Mouse (Mus musculus) B cell, adult (primary cell): ENCODE results near the gene Cd4. TPM values are rescaled to one million over a fixed set of nuclear protein-coding genes. Genes with fewer than 3 reads are reported as not detected.

Source experiments
- total RNA-seq: library from RNA; stranded (reverse); gene quantifications from 4 replicates; pipeline ENCODE4 v1.2.4, GENCODE M21; 2023; ENCODE audit not compliant: inconsistent age

Gene Cd4
- 0.35 to 0.93 TPM (median 0.60 TPM) in 4 replicates for total RNA-seq

DNA sequence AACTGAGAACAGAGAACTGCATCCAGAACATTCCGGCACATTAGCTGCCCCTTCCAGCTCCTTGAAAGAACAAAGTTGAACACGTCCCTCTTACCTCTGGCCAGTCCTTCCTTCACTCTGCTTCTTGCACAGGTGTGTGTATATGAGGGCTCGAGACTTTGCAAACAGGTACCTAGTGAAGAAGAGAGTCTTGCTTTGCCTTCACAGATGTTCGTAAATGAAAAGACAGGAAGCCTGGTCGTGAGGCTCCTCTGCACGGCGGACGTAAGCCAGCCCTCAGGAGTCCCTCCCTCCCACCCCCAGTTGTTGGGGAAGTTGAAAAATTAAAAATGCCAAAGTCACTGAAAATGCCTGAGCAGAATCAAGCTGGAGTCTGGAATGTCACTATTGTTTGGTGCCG, at the start of gene Cd4:
TSS of gene Cd4 (minus strand) at position 236 of the 400 bp plus-strand sequence.

DNA sequence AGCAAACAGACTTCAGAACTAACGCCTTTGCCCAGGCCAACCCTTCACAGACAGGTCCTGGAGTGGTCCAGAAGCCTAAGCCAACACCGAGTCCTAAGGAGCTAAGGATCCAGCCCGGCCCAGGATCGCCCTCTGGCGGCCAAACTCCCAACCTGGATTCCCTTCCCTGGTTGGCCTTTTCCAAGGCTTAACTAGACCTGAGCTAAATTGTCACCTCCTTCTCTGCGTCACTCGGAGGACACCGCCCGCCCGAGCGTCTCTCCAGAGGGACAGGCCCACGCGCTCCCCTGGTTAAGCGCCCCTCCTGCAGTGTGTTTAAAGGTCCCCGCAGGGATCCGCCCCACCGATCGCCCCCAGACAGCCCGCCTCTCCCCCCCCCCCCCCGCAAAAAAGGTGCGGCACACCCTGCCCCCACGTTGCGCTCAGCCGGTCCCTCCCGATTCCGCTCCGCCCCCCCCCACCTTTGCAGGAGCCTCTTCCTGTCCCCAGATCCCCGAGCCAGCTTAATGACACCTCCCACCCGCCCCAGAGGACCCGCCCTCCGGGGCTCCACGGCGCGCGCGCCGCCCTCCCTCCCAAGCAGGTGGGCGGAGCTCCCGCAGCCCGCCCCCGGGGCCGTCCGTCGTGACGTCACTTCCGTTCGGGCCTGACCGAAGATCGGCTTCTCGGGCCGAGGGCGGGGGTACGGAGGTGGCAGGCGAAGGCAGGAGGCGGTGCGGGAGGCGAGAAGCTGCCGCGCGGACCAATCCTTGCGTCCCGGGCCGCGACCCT, 42.9 kb upstream of the Cd4 start, which contains the start of gene Mlf2:
TSS of gene Mlf2 (plus strand) at position 633 of the 771 bp plus-strand sequence.

DNA sequence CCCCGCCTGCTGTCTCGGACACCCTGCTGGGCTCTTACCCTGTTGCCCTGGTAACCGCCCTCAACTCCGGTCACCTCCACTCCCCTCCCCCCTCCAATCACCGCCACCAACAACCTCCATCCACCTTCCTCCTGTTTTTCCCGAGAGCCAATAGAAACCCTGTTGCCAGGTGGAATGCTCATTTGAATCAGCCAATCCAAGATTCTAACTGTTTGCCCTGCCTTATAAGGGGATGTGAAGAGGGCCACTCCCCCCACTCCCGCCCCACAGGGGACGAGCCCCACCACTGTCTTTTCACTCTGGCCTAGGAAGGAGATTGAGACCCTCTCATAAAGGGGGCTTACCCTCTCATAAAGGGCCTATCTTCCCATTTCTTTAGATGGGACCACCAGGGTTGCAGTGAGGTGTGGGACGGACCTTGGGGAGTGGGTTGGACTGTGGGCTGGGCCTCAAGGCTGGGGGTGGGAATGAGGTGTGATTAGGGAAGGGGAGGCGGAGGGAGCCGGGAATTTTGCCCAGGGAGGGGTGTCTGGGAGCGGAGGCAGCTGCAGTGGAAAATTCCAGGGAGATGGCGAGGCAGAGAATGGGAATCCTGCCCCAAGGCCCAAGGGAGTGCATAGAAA, 31.8 kb upstream of the Cd4 start, which contains the start of gene Ptms:
TSS of gene Ptms (minus strand) at position 409 of the 623 bp plus-strand sequence.

DNA sequence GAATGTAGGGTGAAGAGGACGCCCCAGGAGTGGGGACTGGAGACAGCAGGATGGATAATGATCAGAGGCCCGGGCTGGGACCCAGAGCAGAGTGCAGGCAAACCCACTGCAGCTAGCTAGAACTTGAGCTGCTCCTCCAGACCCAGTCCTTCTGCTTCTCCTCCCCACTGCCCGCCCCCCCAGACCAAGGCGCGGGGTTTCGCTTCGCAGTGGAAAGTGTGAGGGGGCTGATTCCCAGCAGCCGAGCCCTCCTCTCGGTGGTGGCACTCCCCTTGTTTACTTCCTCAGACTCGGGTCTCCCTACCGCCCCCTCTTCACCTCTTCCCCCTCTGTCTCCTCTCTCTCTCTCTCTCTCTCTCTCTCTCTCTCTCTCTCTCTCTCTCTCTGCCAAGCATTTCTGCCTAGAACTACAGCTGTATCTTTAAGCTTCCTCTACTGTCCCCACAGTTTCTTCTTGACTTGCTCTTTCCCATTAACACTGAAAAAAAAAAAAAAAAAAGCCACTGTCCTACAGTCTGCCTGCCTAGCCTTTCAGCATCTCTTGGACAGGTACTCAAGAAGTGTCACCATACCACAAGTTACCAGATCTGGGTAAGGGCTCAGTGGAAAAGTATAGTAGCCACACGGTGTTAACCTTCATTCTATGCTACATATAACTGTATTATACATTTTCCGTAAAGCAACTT, 23.7 kb upstream of the Cd4 start, which contains the start of gene Lag3:
TSS of gene Lag3 (minus strand) at position 173 of the 686 bp plus-strand sequence.

DNA sequence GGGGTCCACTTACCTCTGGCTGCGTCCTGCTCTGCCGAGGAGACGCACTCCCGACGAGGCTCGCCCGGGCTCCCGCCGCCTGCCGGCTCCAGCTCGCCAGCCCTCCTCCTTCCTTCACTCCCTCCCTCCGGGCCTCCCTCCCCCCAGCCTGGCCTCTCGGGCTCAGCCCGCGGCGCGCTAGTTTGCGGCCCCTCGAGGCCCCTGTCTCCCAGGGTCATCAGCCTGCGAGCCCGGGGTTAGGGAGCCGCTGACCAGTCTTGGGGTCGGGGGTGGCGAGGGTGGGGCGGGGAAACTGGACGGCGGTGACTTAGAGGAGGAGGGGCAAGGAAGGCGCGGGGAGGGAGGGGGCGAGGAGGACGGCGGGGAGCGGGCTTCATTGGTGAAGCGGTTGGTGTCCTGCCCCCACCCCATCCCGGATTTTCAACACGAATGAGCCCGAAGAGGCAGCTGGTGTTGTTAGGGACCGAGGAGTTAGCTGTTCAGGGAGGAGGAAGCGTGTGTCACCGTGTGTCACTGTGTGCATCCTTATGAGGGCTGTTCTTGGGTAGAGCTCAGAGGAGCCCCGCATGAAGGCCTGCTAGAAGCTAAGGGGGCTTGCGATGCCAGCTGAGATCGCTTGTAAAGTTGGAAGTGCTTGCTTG, 24.2 kb downstream of the Cd4 start, which contains the start of gene Gpr162:
TSS of gene Gpr162 (minus strand) at position 326 of the 641 bp plus-strand sequence.

DNA sequence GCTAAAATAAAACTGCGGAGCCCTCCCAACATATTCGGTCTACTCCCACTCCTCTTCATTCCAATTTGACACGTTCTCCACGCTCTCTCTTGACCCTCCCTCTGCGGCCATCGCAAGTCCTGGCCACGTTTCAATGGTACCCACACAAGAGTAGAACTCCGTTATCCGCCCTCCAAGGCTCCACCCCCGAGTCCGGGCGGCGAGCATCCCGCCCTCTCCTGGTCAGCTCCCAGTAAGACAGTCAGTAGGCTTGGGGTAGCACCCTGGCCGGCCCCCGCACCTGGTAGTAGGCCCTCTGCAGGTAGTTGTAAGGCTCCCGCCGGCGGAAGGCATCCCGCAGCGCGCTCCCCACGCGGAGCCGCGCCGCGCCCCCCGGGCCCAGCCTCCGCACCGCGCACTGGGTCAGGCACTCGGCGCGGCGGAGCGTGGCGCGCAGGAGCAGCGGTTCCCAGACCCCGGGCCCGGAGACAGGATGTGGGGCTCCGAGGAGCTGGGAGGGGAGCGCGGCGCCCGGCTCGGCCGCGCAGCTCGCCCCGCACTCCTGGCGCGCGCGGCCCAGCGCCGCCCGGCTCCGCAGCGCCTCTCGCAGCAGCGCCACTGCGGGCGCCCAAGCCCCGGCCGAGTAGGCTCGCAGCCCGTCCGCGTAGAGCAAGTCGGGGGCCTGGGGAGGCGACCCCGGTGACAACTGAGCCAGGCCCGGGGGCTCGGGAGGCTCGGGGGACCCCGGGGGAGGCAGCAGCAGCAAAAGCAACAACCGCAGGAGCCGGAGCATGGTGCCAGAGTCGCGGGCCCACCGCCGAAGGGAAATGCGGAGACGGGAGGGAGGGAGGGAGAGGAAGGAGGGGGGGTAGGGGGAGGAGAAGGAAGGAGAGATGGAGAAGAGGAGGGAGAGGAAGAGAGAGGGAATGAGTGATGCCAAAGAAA, 30.8 kb downstream of the Cd4 start, which contains the start of gene P3h3:
TSS of gene P3h3 (minus strand) at position 837 of the 924 bp plus-strand sequence.

DNA sequence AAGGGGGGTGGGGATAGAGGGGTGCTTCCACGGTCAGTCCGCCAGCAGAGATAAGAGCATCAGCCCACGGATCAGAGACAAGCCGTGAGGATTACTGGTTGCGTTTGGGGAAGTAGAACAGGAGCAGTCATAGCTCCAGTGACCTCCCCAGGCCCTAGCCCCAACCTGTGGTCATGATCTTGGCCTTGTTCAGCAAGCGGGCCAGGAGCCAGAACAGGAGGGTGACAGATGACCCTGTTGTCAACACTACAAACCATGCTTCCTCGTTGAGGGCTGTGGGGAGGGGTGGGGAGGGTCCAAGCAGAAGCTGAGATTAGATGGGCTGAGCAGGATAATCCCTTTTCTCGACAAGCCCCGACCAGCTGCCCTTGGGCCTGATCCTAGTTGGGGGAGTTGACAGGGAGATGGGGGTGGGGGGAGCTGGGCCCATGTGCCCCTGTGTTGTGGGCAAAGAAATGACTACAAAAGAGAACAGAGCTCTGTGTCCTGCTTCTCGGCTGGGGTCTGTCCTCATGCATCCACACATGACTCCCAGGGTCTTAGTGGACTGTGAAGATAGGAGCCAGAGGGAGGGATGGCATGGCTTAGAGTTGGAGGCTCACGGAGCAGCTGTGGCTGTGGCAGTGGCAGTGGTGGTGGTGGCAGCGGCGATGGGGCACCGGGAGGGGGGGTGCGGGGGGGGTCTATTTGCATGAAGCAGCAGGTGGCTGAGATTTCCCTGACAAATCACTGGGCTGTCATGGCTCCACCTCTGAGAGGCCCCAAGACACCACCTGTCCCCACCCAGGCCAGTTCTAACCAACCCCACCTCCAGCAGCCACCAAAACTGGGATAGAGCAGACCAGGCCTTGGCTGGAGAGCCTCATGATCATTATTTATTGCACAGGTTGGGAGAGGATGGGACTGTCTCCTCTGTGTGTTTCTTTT, 47.5 kb downstream of the Cd4 start, which contains the start of gene Gnb3:
TSS of gene Gnb3 (minus strand) at position 35 of the 927 bp plus-strand sequence.

DNA sequence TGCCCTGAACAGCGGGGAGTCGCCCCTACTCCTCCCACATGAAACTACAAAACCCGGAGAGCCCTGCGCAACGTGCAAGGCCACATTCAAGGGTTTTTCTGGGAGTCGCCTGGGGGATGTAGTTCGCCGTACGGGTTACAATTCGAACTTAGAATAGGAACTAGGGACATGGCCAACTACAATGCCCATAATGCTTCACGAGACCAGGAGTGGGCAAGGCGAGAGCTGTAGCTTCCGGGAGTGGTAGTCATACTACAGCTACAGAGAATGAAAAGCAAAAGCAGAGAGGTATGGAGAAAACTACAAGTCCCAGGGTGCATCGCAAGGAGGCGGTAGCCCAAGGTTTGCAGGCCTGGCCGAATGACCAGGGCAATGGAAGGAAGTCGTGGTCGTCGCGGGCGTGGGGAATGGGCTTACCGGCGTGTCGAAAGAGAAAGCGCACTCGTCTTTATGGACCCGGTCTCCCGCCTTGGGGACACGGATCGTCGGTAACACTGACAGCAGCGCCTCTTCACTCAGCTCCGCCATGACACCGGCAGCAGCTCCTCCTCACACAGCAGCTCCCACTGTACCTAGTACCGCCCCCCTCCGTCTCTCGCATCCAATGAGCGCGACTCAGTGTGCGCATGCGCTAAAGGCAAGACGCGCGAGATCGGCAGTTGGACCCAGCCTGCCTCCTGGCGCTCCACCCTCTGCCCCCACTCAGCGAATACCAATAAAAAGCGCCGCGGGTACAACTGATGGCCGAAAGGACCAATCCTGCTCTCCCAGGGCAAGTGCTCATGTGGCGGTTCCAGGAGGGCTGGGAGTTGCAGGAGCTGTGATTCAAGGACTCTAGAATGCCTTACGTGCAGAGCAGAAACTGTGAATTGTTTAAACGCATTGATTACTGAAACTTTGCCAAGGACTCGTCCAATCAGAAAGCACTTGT, 58.9 kb downstream of the Cd4 start, which contains the start of the genes Usp5 and Cdca3:
TSS of gene Usp5 (minus strand) at position 617 of the 931 bp plus-strand sequence.
TSS of gene Cdca3 (plus strand) at position 680 of the 931 bp plus-strand sequence.

Other genes starting within 250 kb of the Cd4 start
- gene Lpcat3, start 225.2 kb downstream of the Cd4 start, total RNA-seq: 44.7 to 51.8 TPM (median 50.1 TPM) in 4 replicates
- gene Emg1, start 176.0 kb downstream of the Cd4 start, total RNA-seq: 116 to 132 TPM (median 125 TPM) in 4 replicates
- 223 to 242 TPM (median 231 TPM) in 4 replicates for gene Phb2, start 175.9 kb downstream of the Cd4 start, total RNA-seq
- 597 to 656 TPM (median 630 TPM) in 4 replicates for gene Ptpn6, start 149.5 kb downstream of the Cd4 start, total RNA-seq
- gene Grcc10, start 146.8 kb downstream of the Cd4 start, total RNA-seq: 253 to 263 TPM (median 258 TPM) in 4 replicates
- gene Gm45234, start 132.2 kb downstream of the Cd4 start, total RNA-seq: 0.16 to 2.3 TPM in 2 of 4 replicates, not detected in the others
- 21.1 to 30.7 TPM (median 28.7 TPM) in 4 replicates for gene Atn1, start 131.7 kb downstream of the Cd4 start, total RNA-seq
- gene Eno2, start 118.5 kb downstream of the Cd4 start, total RNA-seq: 3.9 to 7.0 TPM (median 6.0 TPM) in 4 replicates
- 3.5 to 4.3 TPM (median 3.9 TPM) in 4 replicates for gene Lrrc23, start 108.5 kb downstream of the Cd4 start, total RNA-seq
- gene Spsb2, start 79.6 kb downstream of the Cd4 start, total RNA-seq: 4.3 to 8.0 TPM (median 5.3 TPM) in 4 replicates
- gene Tpi1, start 73.9 kb downstream of the Cd4 start, total RNA-seq: 53.5 to 62.9 TPM (median 57.4 TPM) in 4 replicates
- 67.6 to 86.7 TPM (median 79.3 TPM) in 4 replicates for gene Usp5, start 58.7 kb downstream of the Cd4 start, total RNA-seq
- 2.7 to 6.3 TPM (median 4.4 TPM) in 4 replicates for gene Cdca3, start 58.7 kb downstream of the Cd4 start, total RNA-seq
- 0.29 to 0.30 TPM in 2 of 4 replicates, not detected in the others for gene Gnb3, start 47.9 kb downstream of the Cd4 start, total RNA-seq
- gene P3h3, start 30.5 kb downstream of the Cd4 start, total RNA-seq: 0.19 to 0.51 TPM in 2 of 4 replicates, not detected in the others
- gene Gpr162, start 24.2 kb downstream of the Cd4 start, total RNA-seq: 0.51 to 0.99 TPM (median 0.79 TPM) in 4 replicates
- gene Lag3, start 23.5 kb upstream of the Cd4 start, total RNA-seq: 0.26 to 0.69 TPM (median 0.48 TPM) in 4 replicates
- gene Ptms, start 31.9 kb upstream of the Cd4 start, total RNA-seq: 42.1 to 57.3 TPM (median 46.3 TPM) in 4 replicates
- gene Mlf2, start 43.2 kb upstream of the Cd4 start, total RNA-seq: 97.3 to 112 TPM (median 105 TPM) in 4 replicates
- gene Cops7a, start 77.3 kb upstream of the Cd4 start, total RNA-seq: 51.9 to 60.4 TPM (median 54.0 TPM) in 4 replicates
- gene Pianp, start 108.5 kb upstream of the Cd4 start, total RNA-seq: 0.22 to 0.58 TPM (median 0.24 TPM) in 3 of 4 replicates, not detected in the other
- gene Zfp384, start 120.9 kb upstream of the Cd4 start, total RNA-seq: 93.2 to 96.8 TPM (median 95.4 TPM) in 4 replicates
- 78.0 to 92.0 TPM (median 85.9 TPM) in 4 replicates for gene Ing4, start 151.5 kb upstream of the Cd4 start, total RNA-seq
- 11.9 to 20.6 TPM (median 13.3 TPM) in 4 replicates for gene Acrbp, start 161.5 kb upstream of the Cd4 start, total RNA-seq
- 11.6 to 15.7 TPM (median 14.9 TPM) in 4 replicates for gene Lpar5, start 179.7 kb upstream of the Cd4 start, total RNA-seq
- 343 to 381 TPM (median 359 TPM) in 4 replicates for gene Chd4, start 207.8 kb upstream of the Cd4 start, total RNA-seq
- 38.6 to 47.8 TPM (median 40.7 TPM) in 4 replicates for gene Nop2, start 243.7 kb upstream of the Cd4 start, total RNA-seq